Mouse (Mus musculus): ENCODE measurements at regions not wholly inside any gene's neighbourhood (a gene's known extent, or its start where the extent isn't known, plus 50 kb on each side); places are given as distances from the start of the nearest gene placed in this dataset.

DNA sequence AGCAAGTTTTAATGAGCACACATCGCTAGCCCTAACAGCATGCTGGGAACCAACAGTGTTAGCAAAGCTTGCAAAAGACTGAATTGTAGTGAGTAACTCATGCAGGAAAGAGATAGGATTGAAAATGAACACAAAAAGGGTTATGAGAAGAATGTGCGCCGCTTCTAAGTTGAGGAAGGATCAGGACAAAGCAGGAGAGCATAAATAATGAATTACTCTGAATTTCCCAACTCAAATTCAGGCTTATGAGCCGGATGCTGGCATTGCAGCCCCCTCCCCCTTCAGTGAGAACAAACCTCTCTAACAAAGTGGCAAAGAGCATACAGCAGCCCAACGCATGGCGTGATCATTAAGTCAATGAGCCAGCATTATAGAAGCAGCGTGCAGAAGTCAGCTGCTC, 243.6 kb upstream of the Clec14a start:
- Histone ChIP-seq H3K4me3 (no peak overlapping the region), H3K9me3 (no peaks in the 10 kb centered on the region), H3K27ac (peak overlapping the region; percentile 78), H3K36me3 (replicated peaks) (no peaks in the 10 kb centered on the region), H3K4me1 (peaks cover 29% of the 10 kb centered on the region), H3K27me3 (ENCODE audit: poor library complexity, severe bottlenecking) (no peaks in the 10 kb centered on the region)
- DNase-seq (ENCODE audit: extremely low spot score, low spot score): peak; percentile 57
- 32% methylated on average over 7 of the region's 7 CpGs for WGBS

DNA sequence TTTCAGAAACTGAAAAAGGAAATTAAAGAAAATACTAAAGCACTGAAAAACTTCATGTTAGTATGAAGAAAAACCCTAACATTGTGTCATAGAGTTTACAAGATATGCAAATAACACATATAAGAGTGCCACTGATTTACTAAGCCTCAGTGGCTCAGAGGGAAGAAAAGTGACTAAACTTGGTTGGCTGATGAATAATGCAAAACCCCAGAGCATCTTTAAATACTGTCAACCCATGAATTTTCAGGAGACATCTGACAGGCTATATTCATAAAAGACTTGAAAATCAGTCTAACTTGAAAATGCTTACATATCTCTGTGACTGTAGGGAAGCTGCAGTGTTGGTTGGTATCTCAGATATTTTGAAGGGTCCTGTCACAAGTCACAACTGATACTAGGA, 235.2 kb upstream of the Clec14a start:
- no peaks in the 10 kb centered on the region for H3K4me1 ChIP-seq
- no peak overlapping the region for H3K4me3 ChIP-seq
- no peaks in the 10 kb centered on the region for H3K36me3 ChIP-seq (replicated peaks)
- H3K27ac ChIP-seq: no peak overlapping the region
- no peak for DNase-seq (ENCODE audit: extremely low spot score, low spot score)
- no peaks in the 10 kb centered on the region for H3K9me3 ChIP-seq
- H3K27me3 ChIP-seq (ENCODE audit: poor library complexity, severe bottlenecking): no peaks in the 10 kb centered on the region

DNA sequence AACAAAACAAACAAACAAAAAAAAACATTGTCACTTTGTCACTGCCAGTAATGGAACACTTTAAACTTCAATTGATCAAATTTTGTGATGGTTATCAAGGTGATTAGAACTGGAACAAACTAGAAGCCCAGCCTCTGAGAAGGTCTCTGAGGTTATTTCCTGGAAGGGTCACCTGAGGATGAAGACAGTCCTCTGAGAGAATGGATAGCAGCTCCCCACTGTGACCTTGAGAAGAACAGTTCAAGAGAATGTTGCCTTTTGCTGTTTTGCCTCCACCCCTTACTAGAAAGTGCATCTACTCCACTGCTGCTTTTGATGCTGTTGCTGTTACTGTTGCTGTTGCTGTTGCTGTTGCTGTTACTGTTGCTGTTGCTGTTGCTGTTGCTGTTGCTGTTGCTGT, 205.1 kb upstream of the Clec14a start:
- Histone ChIP-seq H3K27me3 (ENCODE audit: poor library complexity, severe bottlenecking) (no peaks in the 10 kb centered on the region), H3K36me3 (replicated peaks) (no peaks in the 10 kb centered on the region), H3K4me1 (peaks cover 7% of the 10 kb centered on the region; the same call in 1 of the 2 replicates), H3K9me3 (no peaks in the 10 kb centered on the region), H3K4me3 (no peak overlapping the region), H3K27ac (no peak overlapping the region)
- DNase-seq (ENCODE audit: extremely low spot score, low spot score): no peak

DNA sequence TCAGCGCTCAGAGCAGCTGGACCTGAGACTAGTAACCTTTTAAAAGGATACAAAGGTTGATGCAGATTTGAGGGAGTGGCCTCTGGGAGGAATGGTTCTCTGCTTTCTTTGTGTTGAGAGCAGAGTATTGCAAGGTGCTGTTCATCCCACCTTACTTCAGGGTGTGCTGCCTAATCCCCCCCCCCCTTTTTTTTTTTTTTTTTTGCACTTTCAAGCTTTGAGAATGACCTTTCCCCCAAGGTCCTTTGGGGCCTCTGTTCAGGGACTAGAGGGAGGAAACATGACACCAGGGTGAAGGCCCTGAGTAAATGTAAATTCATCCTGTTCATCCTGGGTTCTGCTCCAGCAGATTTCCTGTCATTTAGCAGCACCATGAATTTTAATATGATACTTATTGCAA, 204.4 kb upstream of the Clec14a start:
- H3K27me3 ChIP-seq (ENCODE audit: poor library complexity, severe bottlenecking): no peaks in the 10 kb centered on the region
- WGBS: 53% methylated on average over 1 of the region's 1 CpGs
- no peaks in the 10 kb centered on the region for H3K36me3 ChIP-seq (replicated peaks)
- peaks cover 7% of the 10 kb centered on the region; the same call in 1 of the 2 replicates for H3K4me1 ChIP-seq
- no peak overlapping the region for H3K27ac ChIP-seq
- DNase-seq (ENCODE audit: extremely low spot score, low spot score): no peak
- no peaks in the 10 kb centered on the region for H3K9me3 ChIP-seq
- no peak overlapping the region for H3K4me3 ChIP-seq

DNA sequence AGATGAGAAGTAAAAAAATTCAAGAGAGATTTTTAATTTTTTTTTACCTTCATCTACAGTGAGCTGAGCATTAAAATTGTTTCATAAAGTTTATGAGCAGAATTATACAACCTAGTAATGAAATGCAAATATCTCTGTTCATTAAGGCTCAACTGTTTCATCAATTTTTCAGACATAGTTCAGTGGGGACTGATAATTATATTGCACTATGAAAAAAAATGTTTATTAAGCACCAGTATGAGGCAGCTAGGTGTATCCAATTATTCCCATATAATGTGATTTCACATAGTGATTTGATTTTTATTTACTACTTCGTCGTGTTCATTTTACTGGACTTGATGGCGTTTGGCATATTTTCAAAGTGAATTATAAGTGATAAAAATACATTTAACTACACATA, 191.4 kb upstream of the Clec14a start:
- Histone ChIP-seq H3K36me3 (replicated peaks) (no peaks in the 10 kb centered on the region), H3K27me3 (ENCODE audit: poor library complexity, severe bottlenecking) (no peaks in the 10 kb centered on the region), H3K27ac (no peak overlapping the region), H3K9me3 (no peaks in the 10 kb centered on the region), H3K4me3 (no peak overlapping the region), H3K4me1 (0 out of 2 replicates have a peak, but pooled peaks cover 3% of the 10 kb centered on the region)
- WGBS: 89% methylated on average over 3 of the region's 3 CpGs
- no peak for DNase-seq (ENCODE audit: extremely low spot score, low spot score)

DNA sequence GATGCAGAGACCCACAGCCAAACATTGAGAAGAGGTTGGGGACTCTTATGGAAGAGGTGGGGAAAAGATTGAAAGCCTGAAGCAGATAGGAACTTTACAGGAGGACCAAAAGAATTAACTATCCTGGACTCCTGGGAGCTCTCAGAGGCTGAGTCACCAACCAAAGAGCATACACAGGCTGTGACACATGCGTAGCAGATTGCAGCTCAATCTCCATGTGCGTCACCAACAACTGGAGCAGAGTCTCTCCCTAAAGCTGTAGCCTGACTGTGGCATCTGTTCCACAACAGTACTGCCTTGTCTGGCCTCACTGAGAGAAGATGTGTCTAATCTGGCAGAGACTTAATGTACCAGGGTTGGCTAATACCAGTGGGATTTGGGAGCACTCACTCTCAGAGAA, 185.7 kb upstream of the Clec14a start:
- Histone ChIP-seq H3K4me3 (no peak overlapping the region), H3K9me3 (no peaks in the 10 kb centered on the region), H3K27me3 (ENCODE audit: poor library complexity, severe bottlenecking) (no peaks in the 10 kb centered on the region), H3K4me1 (0 out of 2 replicates have a peak, but pooled peaks cover 3% of the 10 kb centered on the region), H3K27ac (no peak overlapping the region), H3K36me3 (replicated peaks) (no peaks in the 10 kb centered on the region)
- 89% methylated on average over 2 of the region's 2 CpGs for WGBS
- no peak for DNase-seq (ENCODE audit: extremely low spot score, low spot score)

DNA sequence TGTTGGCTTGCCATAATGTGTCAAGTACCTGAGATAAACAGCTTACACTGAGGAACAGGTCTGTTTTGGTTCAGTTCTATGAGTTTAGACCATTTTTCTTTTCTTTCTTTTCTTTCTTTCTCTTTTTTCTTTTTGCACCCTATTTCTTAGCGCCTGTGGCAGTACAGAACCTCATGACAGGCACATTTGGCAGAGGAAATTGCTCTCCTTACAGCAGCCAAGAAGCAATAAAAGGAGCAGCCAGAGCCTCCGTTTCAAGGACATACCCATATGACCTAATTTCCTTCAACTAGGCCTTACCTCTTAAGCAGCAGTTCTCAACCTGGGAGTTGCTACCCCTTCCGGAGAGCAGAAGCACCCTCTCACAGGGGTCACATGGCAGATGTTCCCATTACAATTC, 173.9 kb upstream of the Clec14a start:
- 81% methylated on average over 3 of the region's 3 CpGs for WGBS

DNA sequence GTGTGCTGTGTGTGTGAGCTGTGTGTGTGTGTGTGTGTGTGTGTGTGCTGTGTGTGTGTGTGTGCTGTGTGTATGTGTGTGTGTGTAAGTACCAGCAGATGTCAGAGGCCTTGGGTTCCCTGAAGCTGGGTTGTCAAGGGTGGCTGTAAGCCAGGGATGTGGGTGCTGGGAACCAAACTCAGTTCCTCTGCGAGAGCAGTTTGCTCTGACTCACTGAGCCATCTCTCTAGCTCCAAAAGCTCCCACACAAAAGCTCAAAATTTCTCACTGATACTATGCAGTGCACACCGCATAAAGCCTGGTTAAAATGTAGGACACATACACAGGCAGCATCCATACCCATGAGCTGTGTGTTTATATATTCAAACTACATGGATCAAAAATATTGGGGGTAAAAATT, 172.9 kb upstream of the Clec14a start:
- no peak overlapping the region for H3K27ac ChIP-seq
- WGBS: 96% methylated on average over 2 of the region's 2 CpGs
- no peaks in the 10 kb centered on the region for H3K27me3 ChIP-seq (ENCODE audit: poor library complexity, severe bottlenecking)
- H3K4me3 ChIP-seq: no peak overlapping the region
- no peaks in the 10 kb centered on the region for H3K9me3 ChIP-seq
- DNase-seq (ENCODE audit: extremely low spot score, low spot score): no peak
- H3K36me3 ChIP-seq (replicated peaks): no peaks in the 10 kb centered on the region
- no peaks in the 10 kb centered on the region for H3K4me1 ChIP-seq

More for the DNA sequence above, 173.9 kb upstream of the Clec14a start:
- no peaks in the 10 kb centered on the region for H3K27me3 ChIP-seq (ENCODE audit: poor library complexity, severe bottlenecking)
- DNase-seq (ENCODE audit: extremely low spot score, low spot score): no peak
- H3K4me3 ChIP-seq: no peak overlapping the region
- H3K36me3 ChIP-seq (replicated peaks): no peaks in the 10 kb centered on the region
- no peak overlapping the region for H3K27ac ChIP-seq
- H3K4me1 ChIP-seq: no peaks in the 10 kb centered on the region
- H3K9me3 ChIP-seq: no peaks in the 10 kb centered on the region

DNA sequence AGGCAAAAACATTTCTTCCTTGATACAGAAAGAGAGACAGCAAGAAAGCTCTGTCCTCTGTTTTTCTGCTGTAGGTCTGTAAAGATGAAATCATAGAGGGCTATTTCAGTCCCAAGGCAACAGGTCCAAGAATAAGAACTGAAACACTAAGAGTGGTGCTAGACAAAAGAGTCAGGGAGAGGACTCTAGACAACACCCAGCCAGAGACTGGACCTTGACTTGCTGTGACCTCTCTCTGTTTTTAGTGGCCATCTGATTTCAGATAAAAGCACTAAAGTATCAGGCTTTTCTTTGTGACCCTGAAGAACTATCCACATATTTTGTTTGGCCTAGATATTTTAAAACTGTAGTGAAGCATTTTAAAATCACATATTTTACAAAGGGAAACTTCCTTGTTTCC, 171.6 kb upstream of the Clec14a start:
- no peak overlapping the region for H3K4me3 ChIP-seq
- no peaks in the 10 kb centered on the region for H3K4me1 ChIP-seq
- no peak for DNase-seq (ENCODE audit: extremely low spot score, low spot score)
- no peaks in the 10 kb centered on the region for H3K9me3 ChIP-seq
- H3K27me3 ChIP-seq (ENCODE audit: poor library complexity, severe bottlenecking): no peaks in the 10 kb centered on the region
- H3K36me3 ChIP-seq (replicated peaks): no peaks in the 10 kb centered on the region
- no peak overlapping the region for H3K27ac ChIP-seq

DNA sequence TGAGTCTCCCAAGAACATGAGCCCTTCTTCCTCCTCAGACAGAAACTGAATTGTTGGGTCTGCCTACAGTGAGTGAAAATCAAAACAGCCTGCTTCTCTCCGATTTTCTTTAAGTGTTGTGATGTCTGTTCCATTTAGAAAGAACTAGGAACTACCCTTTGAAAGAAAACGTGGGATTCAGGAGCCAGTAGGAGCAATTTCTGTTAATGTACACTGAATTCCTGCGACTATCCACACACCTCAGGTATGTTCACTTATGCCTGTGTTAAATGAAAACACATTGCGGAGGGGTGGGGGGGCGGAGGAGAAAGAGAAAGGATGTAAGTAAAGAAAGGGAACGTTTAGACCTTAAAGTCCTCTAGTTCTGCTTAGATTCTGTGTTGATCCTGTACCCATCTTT, 167.9 kb upstream of the Clec14a start:
- DNase-seq (ENCODE audit: extremely low spot score, low spot score): no peak
- no peak overlapping the region for H3K27ac ChIP-seq
- H3K36me3 ChIP-seq (replicated peaks): no peaks in the 10 kb centered on the region
- H3K4me1 ChIP-seq: no peaks in the 10 kb centered on the region
- no peaks in the 10 kb centered on the region for H3K9me3 ChIP-seq
- no peak overlapping the region for H3K4me3 ChIP-seq
- WGBS: 87% methylated on average over 6 of the region's 6 CpGs
- no peaks in the 10 kb centered on the region for H3K27me3 ChIP-seq (ENCODE audit: poor library complexity, severe bottlenecking)

DNA sequence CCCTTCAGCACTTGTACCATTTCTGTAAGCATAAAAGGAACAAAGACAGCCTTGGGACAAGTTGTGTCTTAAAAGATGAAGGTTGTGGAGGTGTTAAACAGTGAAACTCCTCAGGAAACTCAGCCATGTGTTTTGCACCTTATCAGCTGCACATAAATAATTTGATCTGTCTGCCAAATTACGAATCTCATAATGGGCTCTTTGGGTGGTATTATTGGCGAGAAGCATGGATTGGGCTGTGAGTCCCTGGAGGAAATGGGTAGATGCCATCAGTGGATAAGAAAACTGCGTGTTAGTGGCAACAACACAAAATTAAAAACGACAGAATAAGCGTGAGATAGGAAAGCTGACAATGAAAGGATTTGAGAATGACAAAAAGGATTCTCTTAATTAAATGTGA, 165.4 kb upstream of the Clec14a start:
- H3K27ac ChIP-seq: no peak overlapping the region
- no peaks in the 10 kb centered on the region for H3K4me1 ChIP-seq
- no peaks in the 10 kb centered on the region for H3K27me3 ChIP-seq (ENCODE audit: poor library complexity, severe bottlenecking)
- no peak for DNase-seq (ENCODE audit: extremely low spot score, low spot score)
- no peaks in the 10 kb centered on the region for H3K36me3 ChIP-seq (replicated peaks)
- WGBS: 89% methylated on average over 5 of the region's 5 CpGs
- no peaks in the 10 kb centered on the region for H3K9me3 ChIP-seq
- H3K4me3 ChIP-seq: no peak overlapping the region

DNA sequence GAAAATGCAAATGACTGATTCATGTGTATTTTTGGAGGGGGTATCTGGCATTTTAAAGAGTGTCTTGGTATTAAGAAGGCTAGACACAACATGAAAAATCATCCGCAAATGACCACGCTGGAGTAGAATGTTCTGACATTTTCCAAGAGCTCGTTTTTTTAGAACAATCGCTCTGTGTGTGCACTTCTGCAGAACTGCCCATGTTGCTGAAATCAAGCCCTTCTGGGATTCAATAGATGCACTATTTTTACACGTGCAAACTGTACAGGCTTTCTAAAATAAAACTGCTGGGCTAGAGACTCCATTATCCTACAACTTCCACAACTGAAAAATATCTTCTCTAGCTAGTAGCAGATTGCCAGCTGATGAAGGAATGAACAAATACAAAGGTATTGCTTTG, 160.8 kb upstream of the Clec14a start:
- no peaks in the 10 kb centered on the region for H3K9me3 ChIP-seq
- no peak for DNase-seq (ENCODE audit: extremely low spot score, low spot score)
- no peaks in the 10 kb centered on the region for H3K36me3 ChIP-seq (replicated peaks)
- no peak overlapping the region for H3K4me3 ChIP-seq
- no peaks in the 10 kb centered on the region for H3K4me1 ChIP-seq
- 87% methylated on average over 5 of the region's 5 CpGs for WGBS
- no peaks in the 10 kb centered on the region for H3K27me3 ChIP-seq (ENCODE audit: poor library complexity, severe bottlenecking)
- no peak overlapping the region for H3K27ac ChIP-seq

DNA sequence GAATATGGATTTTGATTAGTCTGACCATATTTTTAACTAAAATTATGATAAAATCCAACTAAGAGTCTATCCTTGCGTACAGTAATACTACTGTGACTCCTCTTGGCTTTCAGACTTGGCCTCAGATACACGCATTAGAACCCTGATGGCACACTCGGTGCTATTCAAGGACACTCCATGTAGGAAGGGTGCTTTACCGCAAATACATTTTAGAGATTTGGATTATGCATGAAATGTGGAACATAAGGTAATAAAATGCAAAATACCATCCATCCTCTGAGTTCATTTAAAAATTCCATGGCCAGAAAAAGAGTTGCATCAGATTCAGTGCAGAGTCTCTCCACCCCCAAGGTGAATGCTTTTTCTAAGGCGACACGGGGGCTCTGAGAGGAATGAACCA, 157.7 kb upstream of the Clec14a start:
- Histone ChIP-seq H3K36me3 (replicated peaks) (no peaks in the 10 kb centered on the region), H3K4me1 (no peaks in the 10 kb centered on the region), H3K27ac (no peak overlapping the region), H3K27me3 (ENCODE audit: poor library complexity, severe bottlenecking) (no peaks in the 10 kb centered on the region), H3K9me3 (no peaks in the 10 kb centered on the region), H3K4me3 (no peak overlapping the region)
- no peak for DNase-seq (ENCODE audit: extremely low spot score, low spot score)
- 92% methylated on average over 6 of the region's 6 CpGs for WGBS

DNA sequence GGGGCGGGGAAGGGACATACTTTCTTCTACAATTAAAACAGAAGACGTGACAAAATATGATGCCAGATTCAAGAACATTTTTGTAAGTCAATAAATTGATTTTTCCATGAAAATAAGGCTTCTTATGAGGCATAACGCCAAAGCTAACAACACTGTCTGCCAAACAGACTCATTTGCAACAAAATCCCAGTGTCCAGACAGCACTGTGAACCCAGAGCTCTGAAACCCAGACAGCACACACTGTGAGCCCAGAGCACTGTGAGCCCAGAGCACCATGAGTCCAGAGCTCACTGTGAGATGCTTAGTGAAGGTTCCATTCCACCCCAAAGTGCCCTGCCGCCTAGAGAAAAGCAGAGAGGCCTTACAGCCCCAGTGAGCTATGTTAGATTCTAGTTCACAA, 156.9 kb upstream of the Clec14a start:
- DNase-seq (ENCODE audit: extremely low spot score, low spot score): no peak
- WGBS: 80% methylated on average over 4 of the region's 4 CpGs
- H3K36me3 ChIP-seq (replicated peaks): no peaks in the 10 kb centered on the region
- H3K27me3 ChIP-seq (ENCODE audit: poor library complexity, severe bottlenecking): no peaks in the 10 kb centered on the region
- no peak overlapping the region for H3K4me3 ChIP-seq
- H3K9me3 ChIP-seq: no peaks in the 10 kb centered on the region
- no peak overlapping the region for H3K27ac ChIP-seq
- H3K4me1 ChIP-seq: no peaks in the 10 kb centered on the region
